Mouse (Mus musculus) ES-Bruce4 (cell line): Measurements from ENCODE around the gene Inpp5k.

Experiments
- CTCF ChIP-seq: IDR thresholded peaks from one replicate; pipeline ENCODE4 v1.8.1; 2011; ENCODE audit warnings: low read depth, low read length
- EP300 ChIP-seq: IDR thresholded peaks from 2 replicates; pipeline ENCODE4 v1.6.1; 2011; ENCODE audit warnings: low read depth, low read length; ENCODE audit not compliant: insufficient read depth
- POLR2A ChIP-seq: IDR thresholded peaks from one replicate; pipeline ENCODE4 v1.8.1; 2011; ENCODE audit warnings: low read length; ENCODE audit not compliant: insufficient read depth

GRCm38 (mm10) chr11:75684956-75685355, 54.2 kb downstream of the Inpp5k start:
- TF ChIP-seq POLR2A, result no peak
- TF ChIP-seq EP300, result no peak
- TF ChIP-seq CTCF, result no peak
